Mouse (Mus musculus) liver, embryonic 13.5 days (tissue): ENCODE results near the gene Gm26602. TPM values are rescaled to one million over a fixed set of nuclear protein-coding genes. Genes with fewer than 3 reads are reported as not detected.

Source experiments
- ATAC-seq: fragments of 200-750 bp; cut with Nextera tagmentation; 2 replicates; pipeline ENCODE4 v1.8.0; 2017; ENCODE audit warnings: low read depth, mild to moderate bottlenecking, moderate number of reproducible peaks, moderate library complexity
- DNase-seq: peaks from one replicate; pipeline ENCODE4 v3.0.0; 2022
- H3K27ac ChIP-seq: fragments of 300-500 bp; sonication (generic); 2 replicates; pipeline ENCODE4 v1.5.1; 2015; ENCODE audit warnings: moderate library complexity, mild to moderate bottlenecking, inconsistent platforms
- H3K27me3 ChIP-seq: fragments of 300-500 bp; sonication (generic); 2 replicates; pipeline ENCODE4 v1.6.1; 2015; ENCODE audit warnings: mild to moderate bottlenecking, inconsistent platforms
- H3K36me3 ChIP-seq: fragments of 300-500 bp; sonication (generic); 2 replicates; pipeline ENCODE4 v1.6.1; 2015; ENCODE audit warnings: mild to moderate bottlenecking, inconsistent platforms
- H3K4me1 ChIP-seq: fragments of 300-500 bp; sonication (generic); replicated peaks from 2 replicates; pipeline ENCODE4 v1.6.1; 2015; ENCODE audit warnings: inconsistent platforms
- H3K4me2 ChIP-seq: fragments of 300-500 bp; sonication (generic); 2 replicates; pipeline ENCODE4 v1.6.1; 2015; ENCODE audit warnings: inconsistent platforms, mild to moderate bottlenecking, moderate library complexity
- H3K4me3 ChIP-seq: fragments of 300-500 bp; sonication (generic); replicated peaks from 2 replicates; pipeline ENCODE4 v1.5.1; 2015; ENCODE audit warnings: mild to moderate bottlenecking, inconsistent platforms
- H3K9ac ChIP-seq: fragments of 300-500 bp; sonication (generic); 2 replicates; pipeline ENCODE4 v1.6.1; 2015; ENCODE audit warnings: mild to moderate bottlenecking, inconsistent platforms
- H3K9me3 ChIP-seq: fragments of 300-500 bp; sonication (generic); replicated peaks from 2 replicates; pipeline ENCODE4 v1.6.1; 2016; ENCODE audit warnings: inconsistent platforms
- WGBS: fragments of 180-500 bp; shearing (Covaris S2); methylation state at CpG from one replicate; pipeline ENCODE4 v1.1.7; 2015; ENCODE audit not compliant: insufficient replicate concordance; 5-methylcytosine and 5-hydroxymethylcytosine counted together
- polyA plus RNA-seq: library from polyadenylated mRNA; unstranded; fragments of >200 nt; fragmentation: Nextera tagmentation; extraction: Ambion mirVana; gene quantifications from 2 replicates; pipeline ENCODE4 v1.2.1, GENCODE M21; 2015

Gene Gm26602
- polyA plus RNA-seq, 1 experiment from 2014 or later, result not detected

GRCm38 (mm10) chr10:79919251-79919849, 8.7 kb downstream of the Gm26602 start:
- ATAC-seq (no peak), DNase-seq (no peak)
- Histone ChIP-seq H3K4me1 (peaks cover 74% of the 10 kb centered on the region), H3K9ac (no peak overlapping the region), H3K27ac (no peak overlapping the region), H3K4me3 (0 out of 2 replicates have a peak overlapping the region, but pooled peaks have one; percentile 25), H3K4me2 (peak overlapping the region; percentile 98; the same call in 1 of the 2 replicates), H3K9me3 (no peaks in the 10 kb centered on the region), H3K27me3 (peaks cover 65% of the 10 kb centered on the region), H3K36me3 (no peaks in the 10 kb centered on the region)
- 11% methylated on average over 21 of the region's 21 CpGs for WGBS

DNA sequence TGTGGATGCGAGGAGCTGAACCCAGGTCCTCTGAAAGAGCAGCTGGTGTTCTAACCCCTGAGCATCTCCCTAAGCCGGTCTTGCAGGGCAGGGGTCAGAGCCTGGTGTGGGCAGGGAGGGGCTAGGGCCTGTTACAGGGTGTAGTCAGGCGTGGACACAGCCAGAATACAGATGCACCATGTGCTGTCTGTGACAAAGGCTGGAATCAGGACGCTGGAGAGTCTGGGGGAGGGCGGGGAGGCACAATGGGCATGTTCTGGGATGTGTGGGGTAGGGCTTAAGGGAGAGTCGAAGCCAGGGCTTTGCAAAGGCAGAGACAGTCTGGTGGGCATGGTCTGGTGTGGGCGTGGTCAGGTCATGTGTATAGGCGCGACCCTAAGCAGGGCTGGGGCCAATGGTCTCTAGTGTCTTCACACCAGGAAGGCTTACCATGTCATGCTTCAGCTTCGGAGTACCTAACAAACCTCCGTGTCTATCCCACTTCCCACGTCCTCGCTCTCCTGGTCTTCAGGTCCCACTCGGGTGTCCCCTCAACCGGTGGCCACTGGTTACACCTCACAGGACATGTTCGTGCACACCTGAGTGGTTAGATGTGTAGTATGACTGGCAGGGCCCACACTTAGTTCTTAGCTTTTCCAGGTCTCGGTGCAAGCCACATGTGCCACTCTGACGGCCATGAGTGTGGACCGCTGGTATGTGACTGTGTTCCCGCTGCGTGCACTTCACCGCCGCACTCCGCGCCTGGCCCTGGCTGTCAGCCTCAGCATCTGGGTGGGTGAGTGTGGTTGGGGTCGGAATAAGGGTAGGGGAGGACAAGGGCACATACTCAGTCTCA, 9.6 kb downstream of the Gm26602 start:
- H3K4me3 ChIP-seq, result peak overlapping the region; percentile 30; the same call in 1 of the 2 replicates
- H3K4me1 ChIP-seq, result peaks cover 68% of the 10 kb centered on the region
- ATAC-seq (no peak), DNase-seq (no peak)
- no peaks in the 10 kb centered on the region for H3K36me3 ChIP-seq
- H3K9me3 ChIP-seq, result no peaks in the 10 kb centered on the region
- 30% methylated on average over 26 of the region's 26 CpGs for WGBS
- H3K27me3 ChIP-seq, result peaks cover 65% of the 10 kb centered on the region
- H3K27ac ChIP-seq, result no peak overlapping the region
- H3K4me2 ChIP-seq, result peak overlapping the region; percentile 50; the same call in 1 of the 2 replicates
- H3K9ac ChIP-seq, result no peak overlapping the region

DNA sequence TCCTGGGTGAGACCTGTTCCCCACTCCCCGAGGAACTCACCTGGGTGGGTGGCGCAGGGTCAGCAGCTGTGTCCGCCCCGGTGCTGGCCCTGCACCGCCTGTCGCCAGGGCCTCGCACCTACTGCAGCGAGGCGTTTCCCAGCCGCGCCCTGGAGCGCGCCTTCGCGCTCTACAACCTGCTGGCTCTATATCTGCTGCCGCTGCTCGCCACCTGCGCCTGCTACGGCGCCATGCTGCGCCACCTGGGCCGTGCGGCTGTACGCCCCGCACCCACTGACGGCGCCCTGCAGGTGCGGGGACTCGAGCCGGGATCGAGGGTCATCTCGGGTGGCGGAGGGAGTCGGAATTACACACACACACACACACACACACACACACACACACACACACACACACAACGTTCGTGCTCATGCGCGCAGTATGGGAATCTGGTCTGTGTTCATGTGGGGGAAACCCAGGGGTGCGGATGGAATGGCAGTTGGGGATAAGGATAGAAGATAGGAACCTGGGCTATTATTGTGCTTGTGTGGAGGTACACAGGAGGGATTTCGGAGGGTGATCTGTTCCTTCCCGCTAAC, 10.4 kb downstream of the Gm26602 start, which contains the start of gene R3hdm4:
R3hdm4 (minus strand) TSS at position 251 of the 578 bp plus-strand sequence.
- 12% methylated on average over 40 of the region's 41 CpGs for WGBS
- peaks cover 67% of the 10 kb centered on the region for H3K4me1 ChIP-seq
- no peak for ATAC-seq

GRCm38 (mm10) chr10:79921572-79921971, 10.9 kb downstream of the Gm26602 start:
- ATAC-seq (no peak), DNase-seq (no peak)
- 0 out of 2 replicates have a peak overlapping the region, but pooled peaks have one; percentile 17 for H3K9ac ChIP-seq
- no peak overlapping the region for H3K27ac ChIP-seq
- WGBS, result 13% methylated on average over 34 of the region's 34 CpGs
- no peaks in the 10 kb centered on the region for H3K36me3 ChIP-seq
- H3K4me1 ChIP-seq, result peaks cover 69% of the 10 kb centered on the region
- H3K4me3 ChIP-seq, result peak overlapping the region; percentile 30
- no peaks in the 10 kb centered on the region for H3K9me3 ChIP-seq
- peak overlapping the region; percentile 50 for H3K4me2 ChIP-seq
- H3K27me3 ChIP-seq, result peaks cover 65% of the 10 kb centered on the region

More for the DNA sequence above, 10.4 kb downstream of the Gm26602 start, which contains the start of gene R3hdm4:
- Histone ChIP-seq H3K9ac (0 out of 2 replicates have a peak within 1 kb of the TSS, but pooled peaks have one; percentile 17), H3K4me2 (peak within 1 kb of the TSS; percentile 50), H3K27me3 (peaks cover 65% of the 10 kb centered on the region), H3K4me3 (peak within 1 kb of the TSS; percentile 30), H3K9me3 (no peaks in the 10 kb centered on the region), H3K27ac (no peak within 1 kb of the TSS), H3K36me3 (no peaks in the 10 kb centered on the region)
- no peak for DNase-seq

DNA sequence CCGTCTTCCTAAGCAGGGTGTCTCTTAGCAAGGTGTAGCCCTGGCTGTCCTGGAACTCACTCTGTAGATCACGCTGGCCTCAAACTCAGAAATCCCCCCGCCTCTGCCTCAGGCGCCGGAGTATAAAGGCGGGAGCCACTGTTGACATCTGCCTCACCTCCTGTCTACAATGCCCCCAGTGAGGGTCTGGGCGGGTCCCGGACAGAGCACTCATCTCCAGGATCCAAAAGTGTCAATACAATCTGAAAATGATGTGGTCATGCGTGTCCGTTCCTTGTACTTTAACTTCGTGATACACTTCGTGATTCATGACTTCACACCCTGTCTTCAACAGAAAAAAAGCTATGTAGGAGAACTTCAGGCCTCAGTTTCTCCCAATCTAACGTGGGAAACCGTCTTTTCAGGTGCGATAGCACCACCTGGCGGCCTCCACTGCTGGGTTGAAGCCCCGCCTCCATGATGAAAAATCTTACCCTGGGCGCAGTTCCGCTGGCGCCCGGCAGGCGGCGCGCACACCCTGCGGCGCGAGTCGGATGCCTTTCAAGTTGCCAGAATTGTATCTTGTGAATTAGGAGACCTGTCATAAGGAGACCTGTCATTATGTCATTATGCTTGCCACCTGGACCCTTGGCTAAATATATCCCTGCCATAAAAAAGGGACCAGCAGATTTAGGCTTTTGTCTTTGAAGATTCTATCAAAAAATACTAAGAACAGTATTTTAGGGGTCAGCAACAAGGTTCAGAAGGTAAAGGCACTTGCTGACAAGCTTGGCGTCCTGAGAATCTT, 14.5 kb downstream of the Gm26602 start:
- Histone ChIP-seq H3K4me2 (peak overlapping the region; percentile 84), H3K9ac (peak overlapping the region; percentile 84; the same call in 1 of the 2 replicates), H3K4me3 (0 out of 2 replicates have a peak overlapping the region, but pooled peaks have one; percentile 85), H3K9me3 (no peaks in the 10 kb centered on the region), H3K27ac (peak overlapping the region; percentile 88), H3K4me1 (peaks cover 70% of the 10 kb centered on the region), H3K27me3 (peaks cover 34% of the 10 kb centered on the region), H3K36me3 (no peaks in the 10 kb centered on the region)
- peak; percentile 85 for DNase-seq
- ATAC-seq, result no peak
- 14% methylated on average over 29 of the region's 29 CpGs for WGBS

GRCm38 (mm10) chr10:79925785-79926490, 15.3 kb downstream of the Gm26602 start:
- WGBS, result 10% methylated on average over 15 of the region's 15 CpGs

DNA sequence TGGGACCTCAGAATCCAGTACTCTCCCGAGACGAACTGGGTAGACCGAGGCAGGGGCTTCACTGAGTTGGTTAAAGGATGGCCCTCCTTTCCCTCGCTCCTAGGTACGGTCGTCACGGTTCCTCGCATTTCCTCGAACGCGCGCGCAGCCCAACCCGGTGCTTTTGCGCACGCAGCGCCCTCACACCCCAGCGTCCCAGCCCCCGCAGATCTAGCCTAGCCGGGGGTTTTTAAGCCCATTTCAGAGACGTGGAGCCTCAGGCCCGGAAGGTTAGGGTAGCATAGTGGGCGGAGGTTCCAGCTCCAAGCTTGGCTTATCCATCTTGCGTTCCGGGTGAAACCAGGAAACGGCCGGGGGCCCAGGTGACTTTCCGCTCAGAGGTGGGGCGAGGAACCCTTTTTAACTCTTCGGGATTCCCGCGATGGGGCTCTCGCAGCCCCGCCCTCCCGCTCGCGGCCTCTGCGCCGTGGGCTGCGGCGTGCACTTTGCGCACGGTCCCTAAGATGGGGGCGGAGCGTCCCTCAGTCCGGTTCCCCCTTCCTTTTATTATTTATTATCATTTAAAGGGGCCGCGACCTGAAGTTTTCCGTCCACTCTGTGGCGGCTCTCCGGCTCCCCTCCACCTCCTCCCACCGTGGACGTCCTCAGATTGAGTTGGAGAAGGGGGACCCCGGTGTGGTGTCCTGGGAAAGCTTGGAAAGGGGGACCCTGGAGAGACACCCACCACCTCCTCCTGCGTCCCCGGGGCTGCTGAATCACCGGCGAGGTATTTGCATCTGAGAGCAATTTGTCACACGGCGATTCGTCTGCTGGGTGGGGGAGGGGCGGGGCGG, 16.1 kb downstream of the Gm26602 start, which contains the start of gene Arid3a:
Arid3a (plus strand) TSS at position 553 of the 833 bp plus-strand sequence.
- peaks cover 14% of the 10 kb centered on the region for H3K36me3 ChIP-seq
- peak within 1 kb of the TSS; percentile 85 for H3K4me3 ChIP-seq
- H3K4me2 ChIP-seq, result peak within 1 kb of the TSS; percentile 84
- peak within 1 kb of the TSS; percentile 84 for H3K9ac ChIP-seq
- H3K27ac ChIP-seq, result peak within 1 kb of the TSS; percentile 88
- H3K27me3 ChIP-seq, result peaks cover 19% of the 10 kb centered on the region
- DNase-seq (peak; percentile 86), ATAC-seq (peak; percentile 69)
- H3K9me3 ChIP-seq, result no peaks in the 10 kb centered on the region
- under 1% methylated on average over 63 of the region's 63 CpGs for WGBS
- H3K4me1 ChIP-seq, result peaks cover 69% of the 10 kb centered on the region

More at GRCm38 (mm10) chr10:79925785-79926490, 15.3 kb downstream of the Gm26602 start:
- DNase-seq (no peak), ATAC-seq (peak; percentile 2; the same call in 1 of the 2 replicates)
- H3K4me2 ChIP-seq, result peak overlapping the region; percentile 84
- H3K27me3 ChIP-seq, result peaks cover 27% of the 10 kb centered on the region
- H3K4me1 ChIP-seq, result peaks cover 69% of the 10 kb centered on the region
- H3K4me3 ChIP-seq, result peak overlapping the region; percentile 85
- H3K9ac ChIP-seq, result peak overlapping the region; percentile 84
- H3K27ac ChIP-seq, result peak overlapping the region; percentile 88
- H3K36me3 ChIP-seq, result peaks cover 7% of the 10 kb centered on the region
- H3K9me3 ChIP-seq, result no peaks in the 10 kb centered on the region

GRCm38 (mm10) chr10:79927324-79928029, 16.8 kb downstream of the Gm26602 start:
- Histone ChIP-seq H3K4me3 (peak overlapping the region; percentile 85), H3K9ac (peak overlapping the region; percentile 84), H3K27ac (peak overlapping the region; percentile 88), H3K27me3 (peaks cover 12% of the 10 kb centered on the region), H3K36me3 (peaks cover 22% of the 10 kb centered on the region), H3K4me2 (peak overlapping the region; percentile 84), H3K4me1 (peaks cover 75% of the 10 kb centered on the region), H3K9me3 (no peaks in the 10 kb centered on the region)
- WGBS, result under 1% methylated on average over 54 of the region's 54 CpGs
- ATAC-seq, result peak; percentile 39
- DNase-seq, result peak; percentile 48
